Comparison of ENCODE assay signal across 10 mouse cellular contexts in the genomic region with DNA sequence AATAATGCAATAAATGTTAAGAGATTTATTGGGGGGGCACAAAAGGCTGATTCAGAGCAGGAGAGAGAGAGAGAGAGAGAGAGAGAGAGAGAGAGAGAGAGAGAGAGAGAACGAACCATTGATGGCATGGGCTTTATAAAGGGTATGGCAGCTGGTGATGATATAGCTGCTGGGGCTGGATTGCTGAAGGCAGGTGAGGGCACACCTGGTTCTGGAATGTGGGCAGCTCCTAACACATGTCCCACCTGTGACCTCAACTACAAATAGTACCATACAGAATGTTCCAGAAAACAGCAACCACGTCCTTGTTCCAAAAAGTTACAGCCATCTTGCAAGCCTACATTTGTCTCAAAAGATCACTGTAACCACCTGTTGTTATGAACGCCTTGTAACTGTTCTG. TPM values are rescaled to one million over a fixed set of nuclear protein-coding genes. Genes with fewer than 3 reads are reported as not detected.
A peak's percentile ranks its signal among the peaks of the same experiment; 100 is the strongest.
DNase-seq lines count a peak whose midpoint lies in the region; ATAC-seq and TF ChIP-seq lines count a peak whose summit lies in the region.
"Had no signal": no experiment of that assay in that cellular context is flagged by ENCODE, and none has a peak within 500 bp of the region (broad histone marks: within the 10 kb centered on the region; RNA-seq: fewer than 3 reads in every experiment).

No protein-coding gene starts in this region.

- WGBS in heart, embryonic 16.5 days, result 60% methylated on average over 3 of the region's 3 CpGs
- 77% methylated on average over 3 of the region's 3 CpGs for WGBS in hindbrain, embryonic 12.5 days
- 87% methylated on average over 2 of the region's 3 CpGs for WGBS in midbrain, embryonic 11.5 days

- peak overlapping the region; percentile 99 for H3K27ac ChIP-seq in heart, embryonic 16.5 days (ENCODE audit: low read length)
- no peak overlapping the region for H3K27ac ChIP-seq in MEL (ENCODE audit: control insufficient read depth, low read depth, low read length)
- H3K27ac ChIP-seq in hindbrain, embryonic 12.5 days, result no peak overlapping the region; the same call in 1 of the 2 replicates
- H3K27ac ChIP-seq in midbrain, embryonic 11.5 days (ENCODE audit: low read depth, low read length), result peak overlapping the region; percentile 98; the same call in 1 of the 2 replicates

- peak overlapping the region; percentile 92 for H3K4me2 ChIP-seq in heart, embryonic 16.5 days (ENCODE audit: low read depth, low read length)
- H3K4me2 ChIP-seq in hindbrain, embryonic 12.5 days (replicated peaks), result peak overlapping the region; percentile 57
- H3K4me2 ChIP-seq in midbrain, embryonic 11.5 days, result peak overlapping the region; percentile 59

- H3K4me1 ChIP-seq in heart, embryonic 16.5 days (ENCODE audit: control insufficient read depth, insufficient read depth, low read length), result peaks cover 24% of the 10 kb centered on the region
- peaks cover 2 to 20% of the 10 kb centered on the region in 2 experiments; a peak in 3 of 4 replicates for H3K4me1 ChIP-seq in MEL (ENCODE audit: control insufficient read depth in 1 of 2, insufficient read depth in 2 of 2, low read length in 2 of 2)
- H3K4me1 ChIP-seq in hindbrain, embryonic 12.5 days, result peaks cover 31% of the 10 kb centered on the region
- peaks cover 21% of the 10 kb centered on the region for H3K4me1 ChIP-seq in midbrain, embryonic 11.5 days (ENCODE audit: control insufficient read depth, insufficient read depth, low read length)

- H3K27me3 ChIP-seq in heart, embryonic 16.5 days (ENCODE audit: control insufficient read depth, insufficient read depth, low read length), result no peaks in the 10 kb centered on the region
- no peaks in the 10 kb centered on the region for H3K27me3 ChIP-seq in MEL (ENCODE audit: control insufficient read depth in 1 of 2, insufficient read depth in 2 of 2, low read length in 2 of 2)
- H3K27me3 ChIP-seq in hindbrain, embryonic 12.5 days, result no peaks in the 10 kb centered on the region
- H3K27me3 ChIP-seq in midbrain, embryonic 11.5 days (ENCODE audit: control insufficient read depth, insufficient read depth, low read length), result no peaks in the 10 kb centered on the region

- DNase-seq in heart, postnatal 25 days (ENCODE audit: low spot score), result no peak
- no peak for DNase-seq in MEL (ENCODE audit: low read depth, low spot score)
- DNase-seq in midbrain, embryonic 11.5 days (ENCODE audit: low spot score, missing footprints), result no peak
- no peak for DNase-seq in ovary, postnatal 14 days (ENCODE audit: low spot score)
- DNase-seq in frontal cortex, postnatal 25 days (ENCODE audit: low spot score in 2 of 2), result no peak
- DNase-seq in spleen, postnatal 14 days (ENCODE audit: low spot score in 2 of 2), result no peak
- DNase-seq: cerebellum, adult 11 months; kidney, adult 9 months had no signal

- no peak for TF ChIP-seq POLR2A in MEL (IDR thresholded peaks at IDR 0.05; ENCODE audit: control insufficient read depth in 1 of 2, insufficient read depth in 1 of 2, low read depth in 1 of 2, low read length in 2 of 2, poor library complexity in 1 of 2)

- intact Hi-C loops in heart, postnatal 25 days (cut with DNase I), result loop anchor here (2.0 kb wide), 1 partner anchor 17 kb away; no protein-coding TSS in a partner anchor

- H3K4me3 ChIP-seq in heart, embryonic 16.5 days (ENCODE audit: low read length), result peak overlapping the region; percentile 96
- peak overlapping the region; percentile 80 to 83 for H3K4me3 ChIP-seq in MEL (ENCODE audit: control insufficient read depth in 1 of 2, insufficient read depth in 1 of 2, low read depth in 2 of 2, low read length in 2 of 2)
- H3K4me3 ChIP-seq in hindbrain, embryonic 12.5 days, result peak overlapping the region; percentile 86
- H3K4me3 ChIP-seq in midbrain, embryonic 11.5 days (ENCODE audit: low read depth, low read length), result peak overlapping the region; percentile 97

- H3K9me3 ChIP-seq in heart, embryonic 16.5 days (replicated peaks; ENCODE audit: control insufficient read depth, low read length), result no peaks in the 10 kb centered on the region
- no peaks in the 10 kb centered on the region for H3K9me3 ChIP-seq in MEL (replicated peaks; ENCODE audit: insufficient read depth, low read length)
- no peaks in the 10 kb centered on the region for H3K9me3 ChIP-seq in hindbrain, embryonic 12.5 days (replicated peaks)
- no peaks in the 10 kb centered on the region for H3K9me3 ChIP-seq in midbrain, embryonic 11.5 days (ENCODE audit: control insufficient read depth, low read length)

- H3K79me2 ChIP-seq in MEL (ENCODE audit: control insufficient read depth, insufficient read depth, low read length, poor library complexity), result peaks cover 37% of the 10 kb centered on the region

- H3K36me3 ChIP-seq in heart, embryonic 16.5 days (ENCODE audit: control insufficient read depth, insufficient read depth), result peaks cover 19% of the 10 kb centered on the region
- peaks cover 0 to 14% of the 10 kb centered on the region in 2 experiments; a peak in 2 of 4 replicates for H3K36me3 ChIP-seq in MEL (ENCODE audit: control insufficient read depth in 1 of 2, insufficient read depth in 2 of 2, low read length in 2 of 2)
- H3K36me3 ChIP-seq in hindbrain, embryonic 12.5 days, result peaks cover 40% of the 10 kb centered on the region
- H3K36me3 ChIP-seq in midbrain, embryonic 11.5 days (ENCODE audit: control insufficient read depth, insufficient read depth, low read length), result peaks cover 25% of the 10 kb centered on the region

- ATAC-seq in heart, embryonic 16.5 days (replicated peaks; ENCODE audit: extremely low read depth, insufficient read depth, low FRiP score), result no peak
- no peak for ATAC-seq in hindbrain, embryonic 12.5 days (ENCODE audit: low FRiP score)
- no peak for ATAC-seq in midbrain, embryonic 11.5 days (ENCODE audit: low FRiP score)

- no peak for TF ChIP-seq RAD21 in MEL (IDR thresholded peaks at IDR 0.05; ENCODE audit: low read depth, low read length)

- no peak for TF ChIP-seq EP300 in MEL (IDR thresholded peaks at IDR 0.05; ENCODE audit: low read depth in 1 of 2, low read length in 2 of 2)

- H3K9ac ChIP-seq in heart, embryonic 16.5 days (ENCODE audit: low read length), result peak overlapping the region; percentile 94
- peak overlapping the region; percentile 94 for H3K9ac ChIP-seq in MEL (ENCODE audit: control insufficient read depth, low read depth, low read length, poor library complexity, severe bottlenecking)
- peak overlapping the region; percentile 94 for H3K9ac ChIP-seq in hindbrain, embryonic 12.5 days
- H3K9ac ChIP-seq in midbrain, embryonic 11.5 days (ENCODE audit: low read length), result peak overlapping the region; percentile 99

- TF ChIP-seq CTCF in MEL (IDR thresholded peaks at IDR 0.05 in 2 of 3, conservative IDR thresholded peaks at IDR 0.05 in 1 of 3; ENCODE audit: control insufficient read depth in 1 of 3, insufficient read depth in 1 of 3, low read depth in 2 of 3, low read length in 3 of 3, poor library complexity in 1 of 3, severe bottlenecking in 1 of 3), result no peak

TF ChIP-seq in MEL, 35 proteins besides CTCF, POLR2A, EP300 and RAD21 (continues in another document):
- no peak for TF ChIP-seq HCFC1 (IDR thresholded peaks at IDR 0.05; ENCODE audit: low read depth, low read length)

RNA-seq across cellular contexts. Expression of gene Zfp553, which starts 1.5 kb away (rescaled TPM):
- polyA plus RNA-seq in heart, embryonic 16.5 days (2015; fragmentation: Nextera tagmentation; extraction: Ambion mirVana), result 21.0 and 21.9 TPM in 2 replicates
- 1 to 10 TPM; 6.0 to 7.1 TPM for total RNA-seq in heart, postnatal 25 days (2021)
- total RNA-seq in MEL (2012; rRNA removed), result 13.9 and 14.6 TPM in 2 replicates
- polyA plus RNA-seq in MEL (2012; ENCODE audit: insufficient read depth in 1 of 2, insufficient read length in 2 of 2, low read depth in 1 of 2, low replicate concordance in 2 of 2, missing spikeins in 1 of 2), result 10 to 100 TPM in 1 of 2 experiments, not detected in 1; 19.0 TPM
- 61.3 and 67.9 TPM in 2 replicates for polyA plus RNA-seq in hindbrain, embryonic 12.5 days (2016; fragmentation: Nextera tagmentation; extraction: Ambion mirVana)
- polyA plus RNA-seq in midbrain, embryonic 11.5 days (2014; fragmentation: Nextera tagmentation; extraction: Ambion mirVana), result 30.3 and 32.4 TPM in 2 replicates

RNA-seq across cellular contexts. Expression of gene Sept1, which starts 1.6 kb away (rescaled TPM):
- 35.1 and 57.5 TPM in 2 replicates for polyA plus RNA-seq in heart, embryonic 16.5 days (2015; fragmentation: Nextera tagmentation; extraction: Ambion mirVana)
- 1 to 10 TPM; 3.2 to 6.7 TPM for total RNA-seq in heart, postnatal 25 days (2021)
- total RNA-seq in MEL (2012; rRNA removed), result 30.6 and 41.3 TPM in 2 replicates
- 100 to 1,000 TPM in 1 of 2 experiments, not detected in 1; 116 TPM for polyA plus RNA-seq in MEL (2012; ENCODE audit: insufficient read depth in 1 of 2, insufficient read length in 2 of 2, low read depth in 1 of 2, low replicate concordance in 2 of 2, missing spikeins in 1 of 2)
- polyA plus RNA-seq in hindbrain, embryonic 12.5 days (2016; fragmentation: Nextera tagmentation; extraction: Ambion mirVana), result 32.7 and 33.2 TPM in 2 replicates
- 24.6 and 29.8 TPM in 2 replicates for polyA plus RNA-seq in midbrain, embryonic 11.5 days (2014; fragmentation: Nextera tagmentation; extraction: Ambion mirVana)

RNA-seq across cellular contexts. Expression of gene Zfp771, which starts 12.7 kb away (rescaled TPM):
- 38.0 and 39.6 TPM in 2 replicates for polyA plus RNA-seq in heart, embryonic 16.5 days (2015; fragmentation: Nextera tagmentation; extraction: Ambion mirVana)
- total RNA-seq in heart, postnatal 25 days (2021), result 10 to 100 TPM; 17.1 to 20.9 TPM
- 33.4 and 37.6 TPM in 2 replicates for total RNA-seq in MEL (2012; rRNA removed)
- 10 to 100 TPM in 1 of 2 experiments, not detected in 1; 58.3 TPM for polyA plus RNA-seq in MEL (2012; ENCODE audit: insufficient read depth in 1 of 2, insufficient read length in 2 of 2, low read depth in 1 of 2, low replicate concordance in 2 of 2, missing spikeins in 1 of 2)
- polyA plus RNA-seq in hindbrain, embryonic 12.5 days (2016; fragmentation: Nextera tagmentation; extraction: Ambion mirVana), result 61.3 and 62.8 TPM in 2 replicates
- 49.3 and 54.0 TPM in 2 replicates for polyA plus RNA-seq in midbrain, embryonic 11.5 days (2014; fragmentation: Nextera tagmentation; extraction: Ambion mirVana)

RNA-seq across cellular contexts. Expression of gene Mylpf, which starts 22.7 kb away (rescaled TPM):
- 16.2 and 31.6 TPM in 2 replicates for polyA plus RNA-seq in heart, embryonic 16.5 days (2015; fragmentation: Nextera tagmentation; extraction: Ambion mirVana)
- total RNA-seq in heart, postnatal 25 days (2021), result 1 to 10 TPM in 1 of 2 experiments, under 1 TPM in 1; 0.99 to 2.9 TPM
- 8.3 and 11.2 TPM in 2 replicates for total RNA-seq in MEL (2012; rRNA removed)
- 1 to 10 TPM in 1 of 2 experiments, not detected in 1; 9.1 TPM for polyA plus RNA-seq in MEL (2012; ENCODE audit: insufficient read depth in 1 of 2, insufficient read length in 2 of 2, low read depth in 1 of 2, low replicate concordance in 2 of 2, missing spikeins in 1 of 2)
- 19.5 and 46.1 TPM in 2 replicates for polyA plus RNA-seq in hindbrain, embryonic 12.5 days (2016; fragmentation: Nextera tagmentation; extraction: Ambion mirVana)
- polyA plus RNA-seq in midbrain, embryonic 11.5 days (2014; fragmentation: Nextera tagmentation; extraction: Ambion mirVana), result 11.7 and 13.2 TPM in 2 replicates

RNA-seq across cellular contexts. Expression of gene Tbc1d10b, which starts 23.1 kb away (rescaled TPM):
- polyA plus RNA-seq in heart, embryonic 16.5 days (2015; fragmentation: Nextera tagmentation; extraction: Ambion mirVana), result 15.2 and 22.3 TPM in 2 replicates
- 10 to 100 TPM; 28.8 to 29.1 TPM for total RNA-seq in heart, postnatal 25 days (2021)
- 37.4 and 43.3 TPM in 2 replicates for total RNA-seq in MEL (2012; rRNA removed)
- polyA plus RNA-seq in MEL (2012; ENCODE audit: insufficient read depth in 1 of 2, insufficient read length in 2 of 2, low read depth in 1 of 2, low replicate concordance in 2 of 2, missing spikeins in 1 of 2), result 10 to 100 TPM in 1 of 2 experiments, not detected in 1; 70.3 TPM
- 46.5 and 47.2 TPM in 2 replicates for polyA plus RNA-seq in hindbrain, embryonic 12.5 days (2016; fragmentation: Nextera tagmentation; extraction: Ambion mirVana)
- polyA plus RNA-seq in midbrain, embryonic 11.5 days (2014; fragmentation: Nextera tagmentation; extraction: Ambion mirVana), result 16.9 and 19.3 TPM in 2 replicates

Comparison
In these comparisons a context has a peak if more than half of its experiments do, and no peak if none do; other contexts are left out.
1. H3K27ac ChIP-seq: peak in heart, embryonic 16.5 days (single experiment) and midbrain, embryonic 11.5 days (single experiment); none in MEL (single experiment) and hindbrain, embryonic 12.5 days (single experiment).
2. Peak in every context shown above with its lines, with median percentiles within 50 percentile points of each other: H3K4me2 ChIP-seq, H3K4me3 ChIP-seq and H3K9ac ChIP-seq.